Mouse (Mus musculus) bone marrow, adult 2 months (tissue): ENCODE data around the gene Kars.

Experiments used
- CTCF ChIP-seq: fragments of 200-500 bp; IDR thresholded peaks from 2 replicates; pipeline ENCODE4 v1.5.1; 2011; ENCODE audit warnings: low read length, control low read depth; ENCODE audit not compliant: control insufficient read depth, insufficient read depth
- POLR2A ChIP-seq: fragments of 200-500 bp; IDR thresholded peaks from 2 replicates; pipeline ENCODE4 v1.6.1; 2011; ENCODE audit warnings: low read depth, mild to moderate bottlenecking, control low read depth, low read length, borderline replicate concordance; ENCODE audit not compliant: control insufficient read depth

GRCm38 (mm10) chr8:111984511-111984910, 26.6 kb downstream of the Kars start:
- TF ChIP-seq CTCF (no peak), POLR2A (no peak)
